Mouse (Mus musculus): ENCODE results near the gene Rcor2.

- TF ChIP-seq CTCF (IDR thresholded peaks at IDR 0.05; ENCODE audit: low read depth) (no peak), EP300 (IDR thresholded peaks at IDR 0.05; ENCODE audit: low read depth) (no peak)
Observed at GRCm38 (mm10) chr19:7315587-7315984, 48.5 kb downstream of the Rcor2 start.
